Mouse (Mus musculus) ES-E14 (cell line): ENCODE measurements around the gene Alk. TPM values are rescaled to one million over a fixed set of nuclear protein-coding genes. Genes with fewer than 3 reads are reported as not detected.

ENCODE experiments used
- DNase-seq: peaks from one replicate; pipeline ENCODE4 v3.0.0-alpha.2; 2013; ENCODE audit warnings: low read depth, low spot score
- H3K27ac ChIP-seq: 2 replicates; pipeline ENCODE4 v1.5.1; 2012; ENCODE audit warnings: low read depth, mild to moderate bottlenecking, low read length, moderate library complexity, mixed read lengths; ENCODE audit not compliant: poor library complexity, insufficient read depth, severe bottlenecking
- H3K36me3 ChIP-seq: 2 replicates; pipeline ENCODE4 v1.6.1; 2012; ENCODE audit warnings: mild to moderate bottlenecking, low read length, moderate library complexity, mixed read lengths; ENCODE audit not compliant: control insufficient read depth, poor library complexity, insufficient read depth, severe bottlenecking
- H3K4me1 ChIP-seq, 2 experiments: fragments of 150-350 bp in 1 of 2; sonication (generic) in 1 of 2; 2 replicates each; pipeline ENCODE4 v1.6.1; 2012; ENCODE audit warnings: low read length in 2 of 2, mild to moderate bottlenecking in 1 of 2, mixed read lengths in 1 of 2; ENCODE audit not compliant: control insufficient read depth in 2 of 2, insufficient read depth in 2 of 2, poor library complexity in 1 of 2
- H3K4me3 ChIP-seq, 2 experiments: fragments of 150-350 bp in 1 of 2; sonication (generic) in 1 of 2; 2 replicates each; pipeline ENCODE4 v1.5.1; 2012; ENCODE audit warnings: low read length in 2 of 2, low read depth in 1 of 2, mild to moderate bottlenecking in 1 of 2, mixed read lengths in 1 of 2; ENCODE audit not compliant: insufficient read depth in 1 of 2, poor library complexity in 1 of 2, severe bottlenecking in 1 of 2
- H3K9ac ChIP-seq: 2 replicates; pipeline ENCODE4 v1.6.1; 2012; ENCODE audit warnings: low read depth, mild to moderate bottlenecking, low read length, mixed read lengths; ENCODE audit not compliant: poor library complexity, insufficient read depth, severe bottlenecking
- H3K9me3 ChIP-seq: fragments of 150-350 bp; sonication (generic); 2 replicates; pipeline ENCODE4 v1.6.1; 2012; ENCODE audit warnings: low read depth, mild to moderate bottlenecking, low read length; ENCODE audit not compliant: control insufficient read depth, insufficient read depth
- CHD2 ChIP-seq: IDR thresholded peaks from 2 replicates; pipeline ENCODE4 v1.6.1; 2014; ENCODE audit warnings: mild to moderate bottlenecking, low read depth, low read length, inconsistent platforms
- HCFC1 ChIP-seq: IDR thresholded peaks from 2 replicates; pipeline ENCODE4 v1.6.1; 2012; ENCODE audit warnings: low read length, inconsistent platforms, borderline replicate concordance; ENCODE audit not compliant: insufficient read depth
- MAFK ChIP-seq: IDR thresholded peaks from 2 replicates; pipeline ENCODE4 v1.6.1; 2014; ENCODE audit warnings: mild to moderate bottlenecking, low read depth, low read length, inconsistent platforms; ENCODE audit not compliant: insufficient read depth
- ZC3H11A ChIP-seq: IDR thresholded peaks from 2 replicates; pipeline ENCODE4 v1.6.1; 2012; ENCODE audit warnings: low read depth, mild to moderate bottlenecking, inconsistent platforms, low read length, borderline replicate concordance
- ZNF384 ChIP-seq: IDR thresholded peaks from 2 replicates; pipeline ENCODE4 v1.6.1; 2012; ENCODE audit warnings: low read depth, low read length, inconsistent platforms
- in situ Hi-C, 2 experiments: fragments of 600-800 bp; cut with MboI; formaldehyde crosslinking; loops; one replicate each; pipeline ENCODE4 v1.15.1; 2025; ENCODE audit warnings: low sequenced_read_pairs in 2 of 2, inconsistent platforms in 1 of 2; ENCODE audit not compliant: unreplicated experiment in 2 of 2
- total RNA-seq: library from RNA; depleted of rRNA; stranded (reverse); fragments of 300-350 nt; gene quantifications from 2 replicates; pipeline ENCODE4 v1.2.3, GENCODE M21; 2012

Alk gene
- total RNA-seq, 1 experiment = 0.58 TPM

DNA sequence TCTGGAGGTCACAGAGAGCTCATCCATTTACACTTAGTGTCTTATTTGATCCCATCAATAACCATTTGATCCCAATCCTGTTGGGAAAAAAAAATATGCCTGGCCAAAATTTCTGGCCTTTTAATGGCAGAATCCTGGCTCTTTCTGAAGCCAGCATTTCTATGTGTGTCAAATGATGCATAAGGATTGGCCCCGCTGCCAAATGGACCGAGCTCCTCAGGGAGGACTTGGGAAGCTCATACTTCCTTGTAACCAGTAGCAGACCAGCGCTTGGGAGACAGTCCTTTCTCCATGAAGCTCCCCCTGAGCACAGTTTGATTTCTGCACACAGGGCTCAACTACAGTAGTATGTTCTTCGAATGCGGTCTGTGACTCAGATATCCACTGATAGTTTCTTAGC lies 3.6 kb downstream of the Alk start:
- Histone ChIP-seq H3K27ac (no peak overlapping the region), H3K4me1 (peaks cover 0 to 2% of the 10 kb centered on the region in 2 experiments; a peak in 1 of 4 replicates), H3K36me3 (no peaks in the 10 kb centered on the region), H3K4me3 (no peak overlapping the region), H3K9ac (no peak overlapping the region), H3K9me3 (no peaks in the 10 kb centered on the region)
- in situ Hi-C loops = loop anchor here (10.0 to 25.0 kb wide), 2 partner anchors 184 to 186 kb away; no protein-coding TSS in a partner anchor
- no peak for DNase-seq
- no peak for TF ChIP-seq HCFC1
- TF ChIP-seq ZC3H11A = no peak
- TF ChIP-seq MAFK = no peak
- no peak for TF ChIP-seq CHD2
- TF ChIP-seq ZNF384 = no peak

DNA sequence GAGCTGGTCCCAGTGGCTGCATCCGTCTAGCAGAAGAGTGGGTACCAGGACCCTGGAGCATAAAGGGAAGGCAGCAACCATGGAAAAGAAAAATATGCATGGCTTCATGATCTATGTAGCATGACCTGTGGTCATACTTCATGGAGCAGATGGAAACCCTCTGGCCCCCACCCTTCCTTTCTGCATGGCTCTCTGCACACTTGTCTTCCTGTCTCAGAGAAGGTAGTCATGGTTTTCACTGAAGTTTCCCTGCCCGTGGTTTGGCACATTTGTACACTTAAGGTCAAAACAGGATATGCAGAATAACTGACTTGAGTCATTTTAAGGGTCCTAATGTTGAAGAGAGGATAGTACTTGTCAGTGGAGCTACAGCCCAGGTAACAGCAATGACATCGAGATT lies 16.8 kb downstream of the Alk start:
- TF ChIP-seq CHD2 = no peak
- TF ChIP-seq ZNF384 = no peak
- no peak for TF ChIP-seq HCFC1
- no peak for TF ChIP-seq MAFK
- TF ChIP-seq ZC3H11A = no peak
- no peaks in the 10 kb centered on the region for H3K36me3 ChIP-seq
- H3K27ac ChIP-seq = no peak overlapping the region
- no peak overlapping the region for H3K4me3 ChIP-seq
- H3K9me3 ChIP-seq = no peaks in the 10 kb centered on the region
- no peaks in the 10 kb centered on the region for H3K4me1 ChIP-seq
- in situ Hi-C loops = no loop called here
- H3K9ac ChIP-seq = no peak overlapping the region
- DNase-seq = no peak

DNA sequence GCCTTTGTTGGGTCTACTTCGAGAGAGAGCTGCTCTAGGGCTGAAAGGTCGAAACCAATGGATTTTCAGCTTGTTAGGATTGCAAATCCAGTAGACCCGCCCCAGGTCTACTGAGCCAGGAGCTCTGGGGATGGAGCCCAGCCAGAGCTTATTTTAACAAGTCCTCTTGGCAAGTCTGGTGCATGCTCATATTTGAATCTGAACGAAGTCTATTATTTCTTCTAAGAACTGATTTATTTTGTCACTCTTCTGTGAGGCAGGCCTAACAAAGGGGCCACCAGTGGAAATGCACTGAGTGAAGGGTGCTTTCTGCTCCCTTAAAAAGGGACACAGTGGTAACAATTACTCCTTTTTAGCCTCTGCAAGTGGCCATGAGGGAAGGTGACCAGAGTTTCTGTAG lies 24.3 kb downstream of the Alk start:
- no peaks in the 10 kb centered on the region for H3K4me1 ChIP-seq
- in situ Hi-C loops = no loop called here
- no peak overlapping the region for H3K4me3 ChIP-seq
- no peaks in the 10 kb centered on the region for H3K36me3 ChIP-seq
- no peak overlapping the region for H3K27ac ChIP-seq
- DNase-seq = no peak
- no peak overlapping the region for H3K9ac ChIP-seq
- H3K9me3 ChIP-seq = no peaks in the 10 kb centered on the region
- TF ChIP-seq ZC3H11A (no peak), HCFC1 (no peak), ZNF384 (no peak)

DNA sequence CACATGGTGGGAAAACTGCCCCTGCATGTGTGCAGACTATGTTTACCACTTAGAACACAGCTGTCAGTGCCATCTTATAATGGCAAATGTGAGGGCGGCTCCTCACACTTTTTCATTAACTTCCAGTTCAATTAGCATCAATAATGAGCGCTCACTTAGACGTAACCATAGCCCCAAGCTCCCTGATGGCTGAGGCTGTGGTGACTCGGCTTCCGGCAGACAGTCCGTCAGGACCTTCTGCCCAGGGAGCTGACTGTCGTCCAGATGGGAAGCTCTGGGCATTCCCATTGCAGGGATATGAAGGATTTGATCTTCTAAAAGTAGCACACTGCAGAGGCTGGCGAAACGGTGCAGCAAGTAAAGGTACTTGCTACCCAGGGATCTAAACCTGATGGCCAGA lies 25.1 kb downstream of the Alk start:
- H3K27ac ChIP-seq = no peak overlapping the region
- in situ Hi-C loops = no loop called here
- no peak overlapping the region for H3K9ac ChIP-seq
- H3K9me3 ChIP-seq = no peaks in the 10 kb centered on the region
- H3K4me1 ChIP-seq = no peaks in the 10 kb centered on the region
- no peak overlapping the region for H3K4me3 ChIP-seq
- no peaks in the 10 kb centered on the region for H3K36me3 ChIP-seq
- DNase-seq = no peak
- TF ChIP-seq ZC3H11A (no peak), MAFK (no peak), CHD2 (no peak), HCFC1 (no peak), ZNF384 (no peak)

DNA sequence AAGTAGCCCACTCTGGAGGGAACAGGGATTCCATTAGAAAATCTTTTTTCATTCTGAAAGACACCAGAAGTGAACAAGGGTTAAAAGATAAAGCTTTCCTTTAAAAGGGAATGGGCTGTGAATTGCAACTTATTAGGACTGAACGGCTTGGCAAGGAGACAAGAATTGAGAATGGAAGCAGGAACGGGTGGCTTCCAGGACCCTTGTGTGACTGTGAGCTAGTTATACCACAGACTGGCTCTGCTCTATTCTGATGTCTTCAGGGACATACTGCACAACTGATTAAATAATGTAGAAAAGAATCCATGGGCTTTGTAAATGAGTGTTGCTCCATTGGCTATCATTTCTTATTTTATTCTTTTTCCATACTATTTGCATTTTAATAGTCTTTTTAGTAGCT lies 33.0 kb downstream of the Alk start:
- H3K9me3 ChIP-seq = no peaks in the 10 kb centered on the region
- H3K9ac ChIP-seq = no peak overlapping the region
- H3K4me1 ChIP-seq = no peaks in the 10 kb centered on the region
- DNase-seq = no peak
- H3K36me3 ChIP-seq = no peaks in the 10 kb centered on the region
- TF ChIP-seq ZC3H11A = no peak
- no peak for TF ChIP-seq CHD2
- TF ChIP-seq HCFC1 = no peak
- TF ChIP-seq MAFK = no peak
- H3K4me3 ChIP-seq = no peak overlapping the region
- H3K27ac ChIP-seq = no peak overlapping the region
- in situ Hi-C loops = no loop called here
